Mouse (Mus musculus) intestine, postnatal 0 days (tissue): ENCODE data around the gene Cenpm. TPM values are rescaled to one million over a fixed set of nuclear protein-coding genes. Genes with fewer than 3 reads are reported as not detected.

Experiments used
- ATAC-seq: fragments of 200-750 bp; cut with Nextera tagmentation; 2 replicates; pipeline ENCODE4 v1.8.0; 2017; ENCODE audit warnings: mild to moderate bottlenecking, moderate TSS enrichment, moderate library complexity
- H3K27ac ChIP-seq: fragments of 300-500 bp; sonication (generic); 2 replicates; pipeline ENCODE4 v1.5.1; 2014; ENCODE audit warnings: mild to moderate bottlenecking, low read depth, low read length, moderate library complexity
- H3K27me3 ChIP-seq: fragments of 300-500 bp; sonication (generic); replicated peaks from 2 replicates; pipeline ENCODE4 v1.6.1; 2014; ENCODE audit warnings: low read length, mixed read lengths; ENCODE audit not compliant: control insufficient read depth, insufficient read depth
- H3K36me3 ChIP-seq: fragments of 300-500 bp; sonication (generic); 2 replicates; pipeline ENCODE4 v1.6.1; 2014; ENCODE audit warnings: mild to moderate bottlenecking, moderate library complexity; ENCODE audit not compliant: control insufficient read depth, insufficient read depth
- H3K4me1 ChIP-seq: fragments of 300-500 bp; sonication (generic); replicated peaks from 2 replicates; pipeline ENCODE4 v1.6.1; 2014; ENCODE audit warnings: antibody characterized with exemption, low read length, mixed read lengths; ENCODE audit not compliant: control insufficient read depth, insufficient read depth
- H3K4me2 ChIP-seq: fragments of 300-500 bp; sonication (generic); replicated peaks from 2 replicates; pipeline ENCODE4 v1.6.1; 2014; ENCODE audit warnings: low read depth, mild to moderate bottlenecking, moderate library complexity
- H3K4me3 ChIP-seq: fragments of 300-500 bp; sonication (generic); 2 replicates; pipeline ENCODE4 v1.5.1; 2014; ENCODE audit warnings: low read depth, low read length
- H3K9ac ChIP-seq: fragments of 300-500 bp; sonication (generic); 2 replicates; pipeline ENCODE4 v1.6.1; 2014; ENCODE audit warnings: mild to moderate bottlenecking, low read depth, low read length
- H3K9me3 ChIP-seq: fragments of 300-500 bp; sonication (generic); 2 replicates; pipeline ENCODE4 v1.6.1; 2016; ENCODE audit warnings: mixed run types; ENCODE audit not compliant: control insufficient read depth
- CTCF ChIP-seq: sonication (generic); IDR thresholded peaks from 2 replicates; pipeline ENCODE4 v1.5.1; 2016; ENCODE audit warnings: low read depth, mild to moderate bottlenecking, control low read depth, antibody characterized with exemption, moderate library complexity
- WGBS: fragments of 180-500 bp; shearing (Covaris S2); extraction: QIAGEN DNeasy Blood & Tissue Kit; methylation state at CpG from one replicate; pipeline ENCODE4 v1.1.7; 2014; 5-methylcytosine and 5-hydroxymethylcytosine counted together
- polyA plus RNA-seq: library from polyadenylated mRNA; unstranded; fragments of >200 nt; fragmentation: Nextera tagmentation; extraction: Ambion mirVana; gene quantifications from 2 replicates; pipeline ENCODE4 v1.2.1, GENCODE M21; 2015

Cenpm gene
- polyA plus RNA-seq, 1 experiment from 2014 or later, result 14.8 TPM

GRCm38 (mm10) chr15:82220003-82220675 lies 24.4 kb downstream of the Cenpm start:
- no peak overlapping the region for H3K9ac ChIP-seq
- no peak for TF ChIP-seq CTCF
- H3K9me3 ChIP-seq, result no peaks in the 10 kb centered on the region
- WGBS, result 70% methylated on average over 12 of the region's 12 CpGs
- ATAC-seq, result no peak
- no peaks in the 10 kb centered on the region for H3K36me3 ChIP-seq
- no peak overlapping the region for H3K4me2 ChIP-seq
- H3K27me3 ChIP-seq, result peaks cover 45% of the 10 kb centered on the region
- no peak overlapping the region for H3K4me3 ChIP-seq
- H3K27ac ChIP-seq, result no peak overlapping the region
- no peaks in the 10 kb centered on the region for H3K4me1 ChIP-seq

- H3K9ac ChIP-seq, result no peak overlapping the region
- 75% methylated on average over 26 of the region's 26 CpGs for WGBS
- H3K9me3 ChIP-seq, result no peaks in the 10 kb centered on the region
- H3K36me3 ChIP-seq, result no peaks in the 10 kb centered on the region
- H3K4me1 ChIP-seq, result no peaks in the 10 kb centered on the region
- H3K4me2 ChIP-seq, result no peak overlapping the region
- no peak overlapping the region for H3K27ac ChIP-seq
- TF ChIP-seq CTCF, result no peak
- ATAC-seq, result no peak
- no peak overlapping the region for H3K4me3 ChIP-seq
- H3K27me3 ChIP-seq, result peaks cover 43% of the 10 kb centered on the region
Measured at GRCm38 (mm10) chr15:82218778-82219666, 25.5 kb downstream of the Cenpm start.

- no peak for TF ChIP-seq CTCF
- H3K4me1 ChIP-seq, result no peaks in the 10 kb centered on the region
- ATAC-seq, result no peak
- no peak overlapping the region for H3K9ac ChIP-seq
- peaks cover 48% of the 10 kb centered on the region for H3K27me3 ChIP-seq
- WGBS, result 48% methylated on average over 9 of the region's 9 CpGs
- H3K27ac ChIP-seq, result no peak overlapping the region
- no peaks in the 10 kb centered on the region for H3K36me3 ChIP-seq
- no peaks in the 10 kb centered on the region for H3K9me3 ChIP-seq
- H3K4me2 ChIP-seq, result no peak overlapping the region
- no peak overlapping the region for H3K4me3 ChIP-seq
Measured at GRCm38 (mm10) chr15:82217980-82218379, 26.6 kb downstream of the Cenpm start.

DNA sequence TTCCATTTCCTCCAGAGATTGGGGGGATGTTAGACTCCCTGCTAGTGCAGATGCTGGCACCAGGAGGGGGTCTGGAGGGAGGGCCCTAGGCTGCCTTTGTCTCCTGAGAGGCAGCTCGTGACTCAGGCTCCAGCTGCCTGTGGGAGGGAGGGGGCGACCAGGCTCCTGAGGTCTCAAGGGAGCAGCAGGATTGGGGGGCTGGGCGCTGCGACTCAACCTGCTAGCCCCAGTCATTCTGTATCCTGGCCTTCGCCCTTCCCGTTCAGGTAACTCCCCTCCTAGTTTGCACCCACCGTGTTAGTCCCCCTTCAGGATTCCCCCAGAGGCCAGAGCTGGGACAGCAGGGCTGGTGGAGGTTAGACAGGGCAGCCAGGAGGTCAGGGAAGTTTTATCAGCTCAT lies 27.5 kb downstream of the Cenpm start:
- WGBS, result 17% methylated on average over 7 of the region's 7 CpGs
- Histone ChIP-seq H3K4me1 (no peaks in the 10 kb centered on the region), H3K4me3 (no peak overlapping the region), H3K27me3 (peaks cover 56% of the 10 kb centered on the region), H3K36me3 (no peaks in the 10 kb centered on the region), H3K9ac (no peak overlapping the region), H3K9me3 (no peaks in the 10 kb centered on the region), H3K27ac (no peak overlapping the region), H3K4me2 (no peak overlapping the region)
- ATAC-seq, result no peak
- no peak for TF ChIP-seq CTCF

- peaks cover 64% of the 10 kb centered on the region for H3K27me3 ChIP-seq
- H3K36me3 ChIP-seq, result no peaks in the 10 kb centered on the region
- WGBS, result 64% methylated on average over 20 of the region's 20 CpGs
- H3K9ac ChIP-seq, result no peak overlapping the region
- H3K4me2 ChIP-seq, result no peak overlapping the region
- H3K4me3 ChIP-seq, result no peak overlapping the region
- H3K4me1 ChIP-seq, result no peaks in the 10 kb centered on the region
- ATAC-seq, result no peak
- H3K9me3 ChIP-seq, result no peaks in the 10 kb centered on the region
- H3K27ac ChIP-seq, result no peak overlapping the region
- TF ChIP-seq CTCF, result no peak
Measured at GRCm38 (mm10) chr15:82216142-82216827, 28.3 kb downstream of the Cenpm start.

DNA sequence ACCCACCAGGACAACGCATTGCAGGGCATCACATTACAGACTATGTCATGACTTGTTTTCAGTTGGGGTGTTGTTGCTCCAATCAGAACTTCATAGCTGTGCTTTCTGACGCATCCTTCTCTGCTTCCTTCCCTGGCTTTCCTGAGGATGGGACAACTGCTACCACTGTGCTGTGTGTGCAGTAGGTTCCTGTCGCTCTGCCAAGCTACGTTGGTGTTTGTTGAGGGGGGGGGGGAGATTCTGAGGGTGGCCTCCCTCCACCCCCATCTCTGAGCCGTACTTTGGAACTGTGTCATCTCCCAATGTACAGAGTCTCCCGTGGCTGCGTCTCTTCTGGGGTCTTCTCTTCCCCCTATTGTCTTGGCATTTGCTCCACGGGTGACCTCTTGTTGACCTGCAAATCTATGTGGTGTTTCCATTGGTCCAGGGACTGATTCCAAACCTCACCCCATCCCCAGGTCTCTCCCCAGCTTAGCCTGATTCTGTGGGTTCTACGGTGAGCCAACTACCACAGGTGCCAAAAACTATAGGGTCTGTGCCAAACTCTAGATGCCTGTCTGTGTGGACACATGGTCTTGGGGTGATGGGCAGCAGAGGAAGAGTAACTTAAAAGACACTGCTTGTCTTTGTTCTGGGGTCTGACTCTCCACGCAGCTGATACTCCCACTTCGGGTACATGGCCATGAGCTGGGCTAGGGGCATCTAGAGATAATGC lies 29.1 kb downstream of the Cenpm start:
- Histone ChIP-seq H3K27me3 (peaks cover 68% of the 10 kb centered on the region), H3K4me3 (no peak overlapping the region), H3K4me1 (no peaks in the 10 kb centered on the region), H3K4me2 (no peak overlapping the region), H3K9me3 (no peaks in the 10 kb centered on the region), H3K36me3 (no peaks in the 10 kb centered on the region), H3K9ac (no peak overlapping the region), H3K27ac (no peak overlapping the region)
- 32% methylated on average over 11 of the region's 11 CpGs for WGBS
- ATAC-seq, result no peak
- TF ChIP-seq CTCF, result no peak
